Mouse (Mus musculus): ENCODE measurements around the gene Vkorc1l1. TPM values are rescaled to one million over a fixed set of nuclear protein-coding genes. Genes with fewer than 3 reads are reported as not detected.

Gene Vkorc1l1
- total and polyA plus RNA-seq, 3 experiments: 24.2 to 42.4 TPM; not detected in 1

DNA sequence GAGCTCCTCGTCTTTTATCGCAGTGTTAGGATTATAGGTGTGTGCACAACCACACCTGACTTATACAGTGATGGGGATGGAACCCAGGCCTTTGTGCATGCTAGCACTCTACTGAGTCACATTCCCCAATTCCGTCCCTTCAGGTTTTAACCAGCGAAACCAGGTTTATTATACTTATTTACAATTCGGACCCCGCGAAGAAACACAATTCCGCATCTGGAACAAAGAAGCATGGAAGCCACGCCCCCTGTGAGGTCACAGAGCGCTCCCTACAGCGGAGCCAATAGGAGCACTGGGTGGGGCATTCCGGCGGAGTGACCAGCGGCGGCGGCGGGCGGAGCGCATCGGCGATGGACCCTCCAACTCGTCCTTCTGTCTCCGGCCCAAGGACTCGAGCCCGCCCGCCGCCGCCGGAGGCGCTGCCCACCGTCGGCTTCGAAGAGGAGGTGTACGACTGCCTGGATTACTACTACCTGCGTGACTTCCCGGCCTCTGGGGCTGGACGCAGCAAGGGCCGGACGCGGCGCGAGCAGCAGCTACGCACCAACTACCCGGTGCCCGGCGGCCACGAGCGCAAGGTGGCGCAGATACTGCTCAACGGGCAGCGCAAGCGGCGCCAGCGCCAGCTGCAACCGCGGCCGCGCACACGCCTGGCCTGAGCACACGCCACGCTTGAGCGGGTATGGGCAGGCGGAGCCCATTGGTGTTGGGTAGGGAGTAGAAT lies 33.4 kb upstream of the Vkorc1l1 start, which contains the start of gene Nupr1l (continued):
- no peak for TF ChIP-seq TAL1 (IDR thresholded peaks at IDR 0.05; ENCODE audit: low read length)
- TF ChIP-seq POLR2AphosphoS5 (IDR thresholded peaks at IDR 0.05; ENCODE audit: borderline replicate concordance, low read depth, low read length): no peak
- TF ChIP-seq TCF12 (IDR thresholded peaks at IDR 0.05; ENCODE audit: low read depth, low read length): 0 out of 2 replicates have a peak, but pooled peaks have one; percentile 18
- 0 out of 2 replicates have a peak, but pooled peaks have one; percentile 16 for TF ChIP-seq MAX (IDR thresholded peaks at IDR 0.05; ENCODE audit: low read length)
- no peak for TF ChIP-seq JUND (IDR thresholded peaks at IDR 0.05; ENCODE audit: low read depth, low read length)
- TF ChIP-seq CHD1 (IDR thresholded peaks at IDR 0.05; ENCODE audit: low read depth, low read length): no peak
- no peak for TF ChIP-seq MAZ (IDR thresholded peaks at IDR 0.05; ENCODE audit: low read depth, low read length)
- TF ChIP-seq RAD21 (IDR thresholded peaks at IDR 0.05; ENCODE audit: low read depth, low read length): no peak
- TF ChIP-seq MEF2A (IDR thresholded peaks at IDR 0.05; ENCODE audit: extremely low read depth, insufficient replicate concordance, low read depth, low read length, poor library complexity, severe bottlenecking): no peak
- TF ChIP-seq MYC (IDR thresholded peaks at IDR 0.05; ENCODE audit: low read depth, low read length): 0 out of 2 replicates have a peak, but pooled peaks have one; percentile 17

DNA sequence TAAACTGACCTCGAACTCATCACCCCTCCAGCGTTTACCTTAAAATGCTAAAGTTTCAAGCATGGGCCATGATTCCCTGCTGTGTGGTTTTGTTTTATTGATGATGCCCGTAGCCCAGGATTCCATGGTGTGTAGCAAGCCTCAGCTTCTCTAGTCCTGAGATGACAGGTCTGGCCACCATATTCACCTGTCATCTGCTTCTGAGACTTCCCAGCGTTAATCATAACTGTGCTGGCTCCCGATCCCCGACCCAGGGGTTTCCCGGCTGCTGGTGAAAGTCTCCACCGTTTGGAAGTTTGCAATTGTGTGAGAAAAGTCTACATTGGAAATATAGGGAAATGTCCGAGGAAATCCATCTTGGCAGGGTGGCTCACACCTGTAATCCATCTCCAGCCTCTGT lies 32.6 kb upstream of the Vkorc1l1 start:
- Histone ChIP-seq H3K27ac (ENCODE audit: control insufficient read depth, low read depth, low read length) (no peak overlapping the region), H3K36me3 (ENCODE audit: control insufficient read depth in 1 of 2, insufficient read depth in 2 of 2, low read length in 2 of 2) (peaks cover 0 to 12% of the 10 kb centered on the region in 2 experiments; a peak in 2 of 4 replicates), H3K79me2 (ENCODE audit: control insufficient read depth, insufficient read depth, low read length, poor library complexity) (peaks cover 3% of the 10 kb centered on the region; the same call in 1 of the 2 replicates), H3K27me3 (ENCODE audit: control insufficient read depth in 1 of 2, insufficient read depth in 2 of 2, low read length in 2 of 2) (no peaks in the 10 kb centered on the region), H3K9me3 (replicated peaks; ENCODE audit: insufficient read depth, low read length) (no peaks in the 10 kb centered on the region), H3K4me1 (ENCODE audit: control insufficient read depth in 1 of 2, insufficient read depth in 2 of 2, low read length in 2 of 2) (peaks cover 0 to 9% of the 10 kb centered on the region in 2 experiments; a peak in 3 of 4 replicates), H3K4me3 (ENCODE audit: control insufficient read depth in 1 of 2, insufficient read depth in 1 of 2, low read depth in 2 of 2, low read length in 2 of 2) (peak overlapping the region; percentile 78 to 89), H3K9ac (ENCODE audit: control insufficient read depth, low read depth, low read length, poor library complexity, severe bottlenecking) (peak overlapping the region; percentile 80)
- no peak for DNase-seq (ENCODE audit: low read depth, low spot score)
- TF ChIP-seq ETS1 (IDR thresholded peaks at IDR 0.05; ENCODE audit: low read depth, low read length): no peak
- TF ChIP-seq NRF1 (IDR thresholded peaks at IDR 0.05; ENCODE audit: insufficient read depth, low read depth, low read length, poor library complexity, severe bottlenecking): no peak
- TF ChIP-seq HCFC1 (IDR thresholded peaks at IDR 0.05; ENCODE audit: low read depth, low read length): no peak

DNA sequence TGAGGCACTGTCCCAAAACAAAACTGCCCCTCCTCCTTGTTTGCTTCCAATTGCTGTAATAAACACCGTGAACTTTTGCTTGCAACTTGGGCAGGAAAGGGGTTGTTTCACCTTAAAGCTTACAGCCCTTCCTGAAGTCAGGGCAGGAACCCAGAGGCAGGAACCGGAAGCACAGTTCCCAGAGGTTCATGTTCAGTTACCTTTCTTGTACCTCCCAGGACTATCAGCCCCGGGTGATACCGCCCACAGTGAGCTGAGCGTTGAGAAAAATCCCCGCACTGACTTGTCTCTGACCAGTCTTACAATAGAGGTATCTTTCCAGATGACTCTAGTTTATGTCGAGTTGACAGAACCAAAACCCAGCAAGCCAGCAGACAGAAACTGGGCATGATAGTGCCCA lies 32.2 kb upstream of the Vkorc1l1 start:
- H3K4me1 ChIP-seq (ENCODE audit: control insufficient read depth in 1 of 2, insufficient read depth in 2 of 2, low read length in 2 of 2): peaks cover 0 to 9% of the 10 kb centered on the region in 2 experiments; a peak in 3 of 4 replicates
- TF ChIP-seq USF2 (IDR thresholded peaks at IDR 0.05; ENCODE audit: borderline replicate concordance in 1 of 2, insufficient read depth in 1 of 2, low read depth in 1 of 2, low read length in 2 of 2): no peak
- TF ChIP-seq POLR2AphosphoS2 (IDR thresholded peaks at IDR 0.05; ENCODE audit: low read length): no peak
- TF ChIP-seq POLR2AphosphoS5 (IDR thresholded peaks at IDR 0.05; ENCODE audit: borderline replicate concordance, low read depth, low read length): no peak
- TF ChIP-seq GABPA (IDR thresholded peaks at IDR 0.05; ENCODE audit: low read depth, low read length): no peak
- no peak for TF ChIP-seq JUND (IDR thresholded peaks at IDR 0.05; ENCODE audit: low read depth, low read length)
- TF ChIP-seq CHD1 (IDR thresholded peaks at IDR 0.05; ENCODE audit: low read depth, low read length): no peak
- no peak for TF ChIP-seq MYC (IDR thresholded peaks at IDR 0.05; ENCODE audit: low read depth, low read length)
- TF ChIP-seq USF1 (IDR thresholded peaks at IDR 0.05; ENCODE audit: low read depth, low read length): no peak
- no peak for TF ChIP-seq MEF2A (IDR thresholded peaks at IDR 0.05; ENCODE audit: extremely low read depth, insufficient replicate concordance, low read depth, low read length, poor library complexity, severe bottlenecking)
- TF ChIP-seq ZKSCAN1 (IDR thresholded peaks at IDR 0.05; ENCODE audit: low read depth, low read length): no peak
- TF ChIP-seq MAZ (IDR thresholded peaks at IDR 0.05; ENCODE audit: low read depth, low read length): no peak
- no peak for TF ChIP-seq ZMIZ1 (IDR thresholded peaks at IDR 0.05; ENCODE audit: low read depth, low read length)
- peaks cover 0 to 12% of the 10 kb centered on the region in 2 experiments; a peak in 2 of 4 replicates for H3K36me3 ChIP-seq (ENCODE audit: control insufficient read depth in 1 of 2, insufficient read depth in 2 of 2, low read length in 2 of 2)
- no peaks in the 10 kb centered on the region for H3K9me3 ChIP-seq (replicated peaks; ENCODE audit: insufficient read depth, low read length)
- H3K9ac ChIP-seq (ENCODE audit: control insufficient read depth, low read depth, low read length, poor library complexity, severe bottlenecking): no peak overlapping the region
- H3K79me2 ChIP-seq (ENCODE audit: control insufficient read depth, insufficient read depth, low read length, poor library complexity): peaks cover 3% of the 10 kb centered on the region; the same call in 1 of the 2 replicates
- H3K4me3 ChIP-seq (ENCODE audit: control insufficient read depth in 1 of 2, insufficient read depth in 1 of 2, low read depth in 2 of 2, low read length in 2 of 2): no peak overlapping the region
- H3K27ac ChIP-seq (ENCODE audit: control insufficient read depth, low read depth, low read length): no peak overlapping the region
- no peaks in the 10 kb centered on the region for H3K27me3 ChIP-seq (ENCODE audit: control insufficient read depth in 1 of 2, insufficient read depth in 2 of 2, low read length in 2 of 2)
- peak; percentile 23 for DNase-seq (ENCODE audit: low read depth, low spot score)
